Mouse (Mus musculus): ENCODE data around the gene Pdzd8.

Pdzd8 gene

DNA sequence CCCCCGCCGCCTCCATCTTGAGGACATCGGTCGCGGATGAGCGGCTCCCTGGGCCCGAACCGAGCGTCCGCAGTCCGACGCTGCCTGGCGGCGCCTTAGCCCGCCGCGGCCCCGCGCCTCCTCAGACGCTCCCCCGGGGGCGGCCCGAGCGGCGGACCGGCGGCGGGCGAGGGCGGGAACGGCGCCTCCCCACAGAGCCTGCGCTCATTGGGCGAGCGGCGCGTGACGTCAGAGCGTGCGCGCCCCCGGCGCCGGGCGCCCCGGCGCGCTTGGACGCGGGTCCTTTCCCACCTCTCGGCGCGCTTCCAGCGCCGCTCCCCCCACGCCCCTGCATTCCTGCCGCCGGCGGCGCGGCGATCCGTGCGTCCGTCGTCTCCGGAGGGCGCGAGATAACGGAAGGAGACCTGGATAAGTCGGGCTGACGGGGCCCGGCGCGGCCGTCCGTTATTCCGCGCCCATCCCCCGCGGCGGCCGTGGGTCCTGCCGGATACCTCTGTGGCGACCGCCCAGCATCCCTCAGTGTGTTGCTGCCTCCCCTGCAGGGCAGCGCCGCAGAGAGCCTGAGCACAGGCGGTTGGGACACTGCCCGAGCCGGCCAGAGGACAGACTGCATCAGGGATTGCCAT, at the start of gene Pdzd8:
Gene Pdzd8 (minus strand): TSS at position 123 of the 626 bp plus-strand sequence.
- peak; percentile 88 for DNase-seq (ENCODE audit: low spot score)

DNA sequence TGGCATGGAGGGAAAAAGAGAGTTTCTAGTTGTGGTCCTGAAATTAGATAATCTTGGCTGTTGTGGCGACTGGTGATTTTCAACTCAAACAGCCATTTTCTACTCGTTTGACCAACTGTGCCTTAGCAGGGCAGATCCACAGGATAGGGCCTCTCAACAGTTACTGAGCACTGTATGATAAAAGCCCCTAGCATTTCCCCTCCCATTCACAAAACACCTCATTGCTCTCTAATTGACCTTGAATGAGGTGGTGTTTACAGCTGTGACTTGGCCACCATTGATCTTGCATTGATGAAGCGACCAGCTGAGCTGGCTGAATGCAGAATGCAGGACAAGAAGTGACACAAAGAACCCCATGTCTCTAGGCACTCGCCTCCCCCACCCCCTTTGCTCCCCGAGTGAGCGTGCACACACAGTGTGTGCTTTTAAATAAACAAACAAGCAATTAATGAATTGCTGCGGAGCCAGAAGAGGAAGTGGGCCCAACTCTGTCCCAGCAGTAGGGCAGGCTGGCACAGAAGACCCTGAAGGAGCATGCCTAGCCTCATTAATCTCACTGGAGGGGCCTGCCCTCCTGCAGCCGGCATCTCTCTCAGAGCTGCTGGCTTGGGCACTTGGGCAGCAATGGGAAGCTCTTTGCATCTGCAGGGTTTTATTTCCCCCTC, 48.3 kb upstream of the Pdzd8 start:
- DNase-seq (ENCODE audit: low spot score), result no peak

DNA sequence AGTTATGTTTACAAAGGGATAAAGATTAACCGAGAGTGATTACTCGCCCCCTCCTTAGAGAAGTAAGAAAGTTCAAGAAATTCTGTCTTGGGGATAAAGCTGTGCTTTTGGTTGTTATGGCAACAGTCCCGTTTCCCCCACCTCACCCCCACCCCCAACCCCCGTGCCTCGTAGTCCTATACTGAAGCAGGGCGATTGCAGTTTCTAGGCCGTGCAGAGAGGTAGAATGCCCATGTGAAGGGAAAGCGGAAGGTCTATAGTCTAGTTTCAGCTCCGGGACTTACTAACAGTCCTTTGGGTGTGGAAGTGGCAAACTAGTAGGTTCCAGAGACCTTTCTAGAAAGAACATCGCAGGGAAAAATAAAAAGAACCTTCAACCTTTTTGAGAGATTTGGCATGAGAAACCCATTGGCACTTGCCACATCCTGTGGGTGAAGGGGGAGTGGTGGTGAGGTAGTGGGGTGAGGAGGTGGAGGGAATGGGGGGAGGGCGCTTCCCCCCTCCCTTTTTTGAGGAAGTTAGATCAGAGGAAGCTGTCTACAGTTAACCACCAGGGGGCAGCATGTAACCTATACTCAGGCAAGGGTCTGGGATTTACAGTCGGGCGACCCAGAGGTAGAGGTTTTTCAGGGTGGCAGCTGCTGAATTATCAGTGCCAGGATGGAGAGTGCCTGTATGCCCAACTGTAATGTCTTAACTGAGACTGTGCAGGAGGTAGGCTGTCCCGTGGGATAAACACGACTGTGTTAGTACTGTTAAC, 43.4 kb upstream of the Pdzd8 start:
- DNase-seq (ENCODE audit: low spot score), result peak; percentile 65

DNA sequence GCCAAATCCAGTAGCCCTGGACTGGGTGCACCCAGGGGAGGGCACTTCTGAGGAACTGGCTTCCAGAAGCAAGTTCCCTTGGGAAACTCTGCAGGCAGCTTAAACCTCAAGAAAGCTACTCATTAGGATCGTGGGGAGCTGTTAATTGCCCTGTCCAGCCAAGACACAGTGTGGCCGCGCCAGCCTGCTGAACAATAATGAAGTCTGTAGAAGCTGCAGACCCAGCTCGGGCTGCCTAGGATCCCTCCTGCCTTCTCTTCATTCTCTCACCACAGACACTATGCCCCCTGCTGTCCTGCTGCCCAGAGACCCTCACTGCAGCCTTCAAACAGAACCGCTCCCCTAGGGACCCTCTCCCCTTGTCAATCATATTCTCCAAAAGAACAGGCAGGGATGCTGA, 42.8 kb upstream of the Pdzd8 start:
- DNase-seq (ENCODE audit: low spot score), result no peak

DNA sequence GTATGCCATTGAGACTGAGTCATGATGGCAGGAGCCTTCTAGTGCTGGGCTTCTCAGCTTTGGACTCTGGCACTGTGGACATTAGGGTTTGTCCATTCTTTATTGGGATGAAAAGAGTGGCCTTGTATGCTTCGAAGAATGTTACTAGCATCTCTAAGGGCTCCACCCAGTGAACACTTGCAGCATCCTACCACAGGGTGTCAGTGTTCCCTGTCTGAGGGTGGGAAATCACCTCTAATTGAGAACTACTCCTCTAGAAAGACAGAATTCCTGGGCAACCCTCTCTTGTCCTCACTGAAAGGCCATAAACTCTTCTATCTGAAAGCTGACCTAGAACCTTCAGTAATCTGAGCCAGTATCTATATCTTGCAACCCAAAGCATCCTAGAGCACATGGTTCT, 41.6 kb upstream of the Pdzd8 start:
- no peak for DNase-seq (ENCODE audit: low spot score)

DNA sequence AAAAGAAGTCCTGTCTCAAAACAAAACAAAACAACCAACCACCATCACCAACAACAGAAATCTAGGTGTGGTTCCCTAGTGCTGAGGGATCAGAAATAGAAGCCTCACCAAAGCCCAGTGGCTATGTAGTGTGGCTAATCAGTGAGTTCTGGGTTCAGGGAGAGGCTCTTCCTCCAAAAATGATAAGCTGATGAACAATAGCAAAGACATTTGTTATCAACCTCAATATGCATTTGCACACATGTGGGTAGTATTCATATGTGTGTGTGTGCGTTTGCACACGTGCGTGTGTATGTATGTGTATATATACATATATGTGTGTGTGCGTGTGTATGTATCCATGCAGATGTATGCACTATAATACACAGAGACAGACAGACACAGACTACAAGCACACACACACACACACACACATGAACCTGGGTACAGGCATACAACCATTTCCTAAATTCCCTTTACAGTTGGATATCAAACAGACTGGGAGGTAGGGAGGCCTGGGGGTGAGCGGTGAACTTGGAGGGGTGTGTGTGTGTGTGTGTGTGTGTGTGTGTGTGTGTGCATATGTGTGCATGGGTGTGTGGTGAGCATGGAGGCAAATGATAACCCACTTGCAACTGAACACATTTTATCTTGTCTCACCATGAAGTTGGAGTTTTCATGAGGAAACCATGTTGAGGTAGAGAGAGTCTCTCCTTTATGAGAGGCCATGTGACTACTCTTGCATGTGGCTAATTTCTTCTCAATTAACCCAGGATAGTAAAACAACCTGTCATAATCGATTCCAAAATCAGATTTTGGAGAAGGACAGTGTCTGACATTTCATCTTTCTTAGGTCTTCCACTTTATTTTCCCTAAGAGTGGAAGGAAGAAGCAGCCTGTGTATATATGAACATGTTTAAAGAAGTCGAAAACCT, 39.3 kb upstream of the Pdzd8 start:
- DNase-seq (ENCODE audit: low spot score), result no peak

DNA sequence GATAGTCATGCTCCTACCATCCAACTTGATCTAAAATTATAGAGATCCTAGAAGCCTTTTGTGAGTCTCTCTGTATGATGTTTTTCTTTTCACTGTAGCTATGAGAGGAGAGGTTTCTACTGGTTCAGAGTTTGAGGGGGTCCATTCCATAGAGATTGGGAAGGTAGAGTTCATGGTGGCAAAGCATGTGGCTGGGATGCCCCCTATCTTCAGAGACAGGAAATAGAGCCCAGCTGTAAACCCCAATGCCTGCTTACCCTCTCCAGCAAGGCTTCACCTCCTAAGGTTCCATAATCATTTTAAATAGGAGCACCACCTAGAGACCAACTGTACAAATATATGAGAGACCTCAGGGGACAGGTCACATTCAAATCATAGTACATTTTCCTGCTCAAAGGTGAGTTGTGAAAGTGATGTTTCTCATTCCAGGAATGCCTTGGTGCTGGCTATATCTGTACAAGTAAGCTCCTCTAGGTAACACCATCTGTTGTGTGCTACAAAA, 36.9 kb upstream of the Pdzd8 start:
- DNase-seq (ENCODE audit: low spot score), result no peak

DNA sequence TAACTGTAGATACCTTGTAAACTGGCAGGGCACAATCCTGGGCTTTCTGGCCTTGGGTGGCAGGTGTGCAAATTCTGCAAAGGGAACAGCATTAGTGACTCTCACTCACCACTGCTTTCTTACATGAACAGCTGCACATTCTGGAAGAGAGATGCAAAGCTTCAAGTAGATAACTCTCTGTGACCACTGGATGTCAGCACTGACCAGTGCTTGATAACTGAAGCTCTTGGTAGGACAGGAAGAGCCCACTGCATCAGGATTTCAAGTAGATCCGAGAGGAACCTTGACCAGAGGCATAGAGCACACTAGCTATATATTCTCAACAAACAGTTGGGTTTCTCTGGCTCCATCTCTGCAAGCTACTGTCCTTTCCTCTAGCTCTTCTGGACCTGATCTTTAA, 34.4 kb upstream of the Pdzd8 start:
- DNase-seq (ENCODE audit: low spot score), result no peak

DNA sequence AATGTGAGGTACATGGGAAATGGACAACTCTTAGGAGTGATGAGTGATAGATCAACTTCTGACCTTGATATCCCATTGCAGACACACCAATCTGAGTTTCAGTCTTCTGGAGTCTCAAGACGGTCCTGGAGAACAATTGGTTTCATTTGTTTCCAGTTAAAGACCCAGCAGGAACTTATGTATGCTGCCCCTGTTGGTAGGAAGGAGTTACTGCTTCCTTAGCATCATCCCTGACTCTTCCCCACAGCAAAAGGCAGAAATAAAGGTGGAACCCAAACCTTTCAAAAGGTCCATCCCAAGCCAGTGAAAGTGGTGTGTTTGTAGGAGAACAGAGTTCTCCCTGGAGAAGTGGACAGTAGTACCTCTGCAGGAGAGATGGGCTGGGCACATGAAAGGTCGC, 30.9 kb upstream of the Pdzd8 start:
- DNase-seq (ENCODE audit: low spot score), result no peak

DNA sequence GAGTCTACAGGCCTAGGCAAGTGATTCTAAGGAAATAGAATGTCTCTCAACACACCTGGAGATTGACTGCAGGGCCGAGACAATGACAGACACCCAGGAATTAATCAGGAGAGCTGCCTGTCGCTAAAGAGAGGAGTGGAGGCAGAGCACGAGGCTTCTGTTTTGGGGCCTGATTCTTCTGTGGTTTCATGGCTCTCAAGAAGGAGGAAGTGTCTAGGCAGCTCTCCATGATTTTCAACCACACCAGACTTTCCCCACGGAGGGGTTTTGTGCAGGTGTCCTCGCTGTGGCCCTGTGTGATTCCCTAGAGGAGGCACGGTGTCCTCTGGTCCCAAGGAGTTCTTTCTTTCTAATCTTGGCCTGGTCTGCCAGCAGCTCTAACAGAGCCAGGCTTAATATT, 29.4 kb upstream of the Pdzd8 start:
- no peak for DNase-seq (ENCODE audit: low spot score)

DNA sequence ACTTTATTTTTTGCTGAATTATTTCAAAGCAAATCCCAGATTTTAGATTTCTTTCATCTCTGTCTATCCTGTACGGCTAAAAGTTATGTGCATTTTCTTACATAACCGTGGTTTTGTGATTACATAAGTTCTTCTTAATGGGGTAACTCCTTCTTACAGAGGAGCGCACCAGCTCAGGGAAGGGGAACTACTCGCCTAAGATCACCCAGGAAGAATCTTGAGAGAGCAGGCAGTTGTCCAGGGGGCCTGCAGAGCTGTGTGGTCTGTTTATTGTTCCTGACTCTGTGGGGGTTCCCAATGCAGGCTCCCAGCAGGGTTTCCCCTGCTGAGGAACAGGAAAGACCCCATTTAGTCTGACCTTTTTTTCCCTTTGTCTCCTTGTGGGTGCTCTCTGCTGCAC, 27.3 kb upstream of the Pdzd8 start:
- DNase-seq (ENCODE audit: low spot score), result no peak

DNA sequence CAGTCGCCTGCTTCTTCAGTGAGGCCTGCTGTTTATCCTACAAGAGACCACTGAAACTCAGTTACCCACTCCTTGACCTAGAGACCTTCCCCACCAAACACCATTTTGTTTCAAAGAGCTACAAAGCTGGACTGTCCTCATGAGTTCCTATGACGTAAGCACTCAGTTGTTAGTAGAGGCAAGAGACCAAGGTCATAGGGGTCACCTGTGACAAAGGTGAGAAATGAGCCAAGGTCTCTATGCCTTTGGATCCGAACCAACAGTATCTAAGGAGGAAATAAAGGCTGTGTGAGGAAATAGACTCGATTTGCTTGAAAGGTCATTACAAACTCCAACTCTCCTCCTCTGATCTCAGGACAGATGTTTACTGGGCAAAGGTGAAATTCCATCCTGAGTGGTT, 25.4 kb upstream of the Pdzd8 start:
- DNase-seq (ENCODE audit: low spot score), result no peak

DNA sequence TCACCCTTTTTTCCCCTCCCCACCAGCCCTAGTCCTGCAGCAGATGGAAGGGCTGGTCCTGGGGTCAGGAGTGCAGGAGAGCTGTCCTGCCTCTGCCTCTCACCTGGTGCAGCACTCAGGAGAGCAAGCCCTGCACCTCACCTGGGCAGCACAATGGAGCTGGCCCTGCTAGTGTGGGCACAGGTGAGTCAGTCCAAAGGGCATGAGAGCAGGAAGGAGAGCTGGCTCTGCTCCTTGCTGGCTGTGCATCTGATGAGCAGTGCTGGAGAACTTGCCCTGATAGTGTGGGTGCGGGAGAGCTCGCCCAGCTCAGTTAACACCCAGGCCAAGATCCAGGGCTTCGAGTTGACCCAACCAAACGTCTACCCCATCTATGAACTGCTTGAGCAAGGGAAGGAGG, 22.3 kb upstream of the Pdzd8 start:
- DNase-seq (ENCODE audit: low spot score), result no peak

DNA sequence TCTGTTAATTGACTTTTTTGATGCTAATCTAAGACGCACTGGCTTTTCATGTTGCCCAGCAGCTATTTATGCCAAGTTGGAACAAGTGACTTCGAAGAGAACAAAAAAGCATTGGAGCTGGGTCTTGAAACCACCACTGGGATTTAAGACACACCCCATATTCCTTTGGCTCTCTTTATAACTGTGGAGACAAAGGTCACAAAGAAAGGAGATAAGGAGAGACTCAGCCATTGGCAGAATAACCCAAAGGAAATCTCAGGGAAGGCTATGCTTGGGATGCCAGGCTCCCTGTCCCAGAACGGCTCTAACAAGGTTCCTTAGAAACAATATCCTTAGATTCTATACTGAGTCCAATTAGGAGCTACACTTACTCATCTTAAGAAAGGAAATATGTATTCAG, 21.1 kb upstream of the Pdzd8 start:
- no peak for DNase-seq (ENCODE audit: low spot score)

DNA sequence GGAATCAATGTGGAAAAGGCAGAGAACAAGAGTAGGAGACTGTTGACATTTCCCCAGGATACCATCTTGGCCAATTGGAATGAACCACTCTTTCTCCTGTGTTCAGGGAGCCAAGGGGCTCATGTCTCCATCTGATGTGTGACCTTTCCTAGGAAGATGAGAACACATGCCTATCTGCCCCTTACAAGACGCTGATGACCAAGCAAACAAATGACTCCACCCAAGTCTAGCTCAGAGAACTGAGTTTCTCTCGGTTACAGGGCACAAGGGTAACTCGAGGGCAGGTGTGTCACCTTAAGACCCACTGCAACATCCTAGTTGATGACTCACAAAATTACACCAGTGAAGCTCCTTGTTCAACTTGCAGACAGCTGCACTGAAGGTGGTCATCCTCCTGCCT, 18.1 kb upstream of the Pdzd8 start:
- no peak for DNase-seq (ENCODE audit: low spot score)

DNA sequence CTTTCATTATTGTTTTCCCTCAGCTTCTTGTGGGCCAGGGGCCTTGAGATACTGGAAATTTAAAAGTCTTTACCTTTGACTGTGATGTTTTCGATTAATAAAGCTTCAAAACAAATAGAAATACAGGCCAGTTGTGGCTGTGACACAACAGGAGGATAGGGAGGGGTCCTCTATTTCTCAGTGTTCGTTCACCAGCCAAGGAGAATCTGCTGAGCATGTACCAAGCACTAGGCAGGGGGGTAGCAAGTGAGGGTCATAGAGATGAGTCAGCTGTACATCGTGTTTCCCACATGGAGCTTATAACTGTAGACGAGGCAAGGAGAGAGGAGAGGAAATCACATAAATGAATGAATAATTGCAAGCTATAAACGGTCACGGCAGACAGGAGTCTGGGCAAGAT, 17.1 kb upstream of the Pdzd8 start:
- no peak for DNase-seq (ENCODE audit: low spot score)

DNA sequence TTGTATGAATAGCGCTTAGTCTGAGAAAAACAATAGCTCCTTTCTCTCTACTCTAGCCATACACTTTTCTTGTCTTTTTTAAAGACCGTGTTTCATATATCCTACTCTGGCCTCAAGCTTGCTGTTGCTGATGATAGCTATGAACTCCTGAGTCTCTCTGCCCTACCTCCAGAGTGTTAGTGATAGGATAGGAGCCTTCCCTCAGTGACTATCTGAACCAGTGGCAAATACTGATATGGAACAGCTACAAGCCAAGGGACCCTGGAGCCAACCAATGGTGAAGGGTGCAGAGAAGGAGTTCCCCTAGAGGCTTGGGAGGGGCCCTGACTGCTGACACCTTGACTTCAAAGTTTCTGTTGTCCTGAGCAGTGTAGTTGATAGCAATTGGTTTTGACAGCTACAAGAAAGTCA, 14.9 kb upstream of the Pdzd8 start:
- peak; percentile 36 for DNase-seq (ENCODE audit: low spot score)

DNA sequence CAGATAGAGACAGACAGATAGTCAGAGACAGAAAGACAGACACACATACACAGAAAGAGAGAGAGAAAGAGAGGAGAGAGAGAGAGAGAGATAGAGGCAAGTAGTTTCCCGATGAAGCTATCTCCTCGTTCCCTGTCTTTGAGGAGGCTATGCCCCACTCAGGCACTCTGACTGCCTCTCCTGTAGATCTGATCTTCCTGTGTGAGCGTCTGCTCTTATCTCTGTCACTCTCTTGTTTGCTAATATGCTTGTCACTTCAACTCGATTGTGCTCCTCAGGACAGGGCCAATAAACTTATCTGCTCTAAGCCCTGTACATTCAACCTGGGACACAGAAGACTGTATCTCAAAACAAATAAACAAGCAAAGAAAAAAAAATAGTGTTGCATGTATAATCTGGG, 13.6 kb upstream of the Pdzd8 start:
- no peak for DNase-seq (ENCODE audit: low spot score)

DNA sequence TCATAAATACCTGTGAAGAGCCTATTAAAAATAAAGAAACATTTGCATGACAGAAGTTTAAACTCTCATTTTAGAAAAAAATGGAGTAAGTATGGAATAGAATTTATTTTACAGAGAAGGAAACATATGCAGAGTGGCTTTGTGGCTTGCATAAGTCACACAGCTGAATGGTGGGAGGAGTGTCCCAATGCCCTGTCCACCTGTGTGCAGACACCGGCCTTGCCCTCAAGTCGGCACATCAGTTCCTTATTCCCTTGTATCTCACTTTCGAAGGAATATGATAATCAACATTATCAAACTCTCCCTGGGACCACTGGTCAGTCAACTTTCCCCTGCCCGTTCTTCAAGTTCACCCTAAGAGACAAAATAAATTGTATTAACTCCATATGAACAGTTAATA, 12.3 kb upstream of the Pdzd8 start:
- no peak for DNase-seq (ENCODE audit: low spot score)

DNA sequence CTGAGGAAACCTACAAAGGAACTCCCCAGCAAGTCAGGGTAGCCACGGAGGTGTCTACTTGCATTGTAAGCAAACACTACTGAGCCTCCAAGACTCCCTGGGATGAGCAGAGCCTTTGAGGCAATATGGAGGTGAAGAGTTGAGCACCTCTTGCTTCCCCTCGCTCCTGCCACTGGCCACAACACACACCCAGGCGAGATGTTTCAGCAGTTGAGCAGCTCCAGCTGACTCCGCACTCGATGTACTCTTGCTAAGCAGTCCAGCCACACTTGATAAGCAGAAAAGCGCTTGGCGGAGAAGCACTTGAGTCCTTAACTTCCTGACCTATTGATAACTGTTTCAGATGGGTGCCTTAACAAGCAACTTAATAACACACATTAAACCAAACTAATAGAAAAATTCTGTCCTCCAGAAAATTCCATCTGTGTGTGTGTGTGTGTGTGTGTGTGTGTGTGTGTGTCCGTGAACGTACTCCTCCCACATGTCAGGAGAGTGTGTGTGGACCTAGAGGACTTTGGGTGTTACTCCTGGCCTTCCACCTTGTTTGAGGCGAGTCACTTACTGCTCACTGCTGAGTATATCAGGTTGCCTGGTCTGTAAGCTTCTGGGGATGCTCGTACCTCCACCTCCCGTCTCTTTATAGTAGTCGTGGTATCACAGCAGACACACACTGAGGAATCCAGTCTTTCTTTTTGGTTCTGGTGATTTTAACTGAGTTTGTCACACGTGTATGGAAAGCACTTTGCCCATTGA, 11.4 kb upstream of the Pdzd8 start:
- DNase-seq (ENCODE audit: low spot score), result no peak

DNA sequence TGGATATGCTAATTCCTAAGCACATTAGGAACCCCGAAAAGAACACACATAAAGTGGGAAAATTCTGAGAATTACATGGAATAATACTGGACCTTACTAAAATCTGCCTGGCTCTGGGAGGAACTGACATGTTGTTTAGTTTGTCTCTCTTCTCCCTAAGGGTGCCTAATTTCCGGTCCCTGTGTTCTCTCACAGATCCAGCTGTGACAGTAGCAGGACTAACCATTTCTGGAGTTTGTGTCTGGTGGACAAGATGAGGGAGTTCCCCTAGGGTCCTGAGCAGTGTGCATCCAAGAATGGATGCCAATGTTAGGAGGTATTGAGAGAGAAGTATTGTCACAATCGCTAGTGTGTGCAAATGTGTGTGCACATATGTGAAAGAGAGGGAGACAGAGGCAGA, 10.8 kb upstream of the Pdzd8 start:
- no peak for DNase-seq (ENCODE audit: low spot score)

DNA sequence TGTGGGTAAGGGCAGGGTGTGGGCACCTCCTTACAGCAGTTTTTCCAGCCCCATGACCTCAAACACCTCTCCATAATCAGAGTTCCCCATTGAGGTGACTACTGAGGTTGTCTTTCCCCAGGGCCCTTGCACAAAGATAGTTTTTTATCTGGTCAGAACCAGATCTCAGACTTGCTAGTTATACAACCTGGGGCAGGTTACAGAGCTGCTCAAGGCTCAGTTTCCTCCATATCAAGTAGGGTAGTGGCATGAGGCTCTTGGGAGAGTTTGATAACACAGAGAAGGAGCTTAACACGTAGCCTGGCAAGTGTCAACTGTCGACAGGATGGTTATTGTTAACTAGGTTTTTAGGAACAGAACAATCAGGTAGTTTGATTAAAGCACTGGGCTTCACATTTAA, 9.3 kb upstream of the Pdzd8 start:
- DNase-seq (ENCODE audit: low spot score), result no peak
